Mouse (Mus musculus): ENCODE measurements around the gene Olfr356. TPM values are rescaled to one million over a fixed set of nuclear protein-coding genes. Genes with fewer than 3 reads are reported as not detected.

Olfr356 gene
- not detected for total RNA-seq (2021)
- long read RNA-seq, experiment 1: 0 reads
- long read RNA-seq, experiment 2: 0 reads

DNA sequence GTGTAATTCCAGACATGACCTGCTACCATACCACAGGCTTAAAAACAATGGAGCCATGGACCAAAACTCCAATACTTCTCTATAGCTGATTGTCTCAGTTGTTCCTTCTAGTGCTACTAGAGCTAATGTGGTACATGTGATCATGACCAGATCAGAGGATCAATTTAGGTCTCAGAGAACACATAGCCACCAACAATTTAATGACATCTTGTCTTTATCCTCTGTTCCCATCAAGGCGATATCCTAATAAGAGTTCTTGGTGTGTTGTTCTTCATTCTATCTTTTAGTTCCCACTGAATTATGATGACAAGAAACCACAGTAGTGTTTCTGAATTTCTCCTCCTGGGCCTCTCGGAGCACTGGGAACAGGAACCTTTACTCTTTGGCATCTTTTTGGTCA is at the start of gene Olfr356:
Gene Olfr356, plus strand, starts transcription at position 301 of the 400 bp plus-strand sequence.
- DNase-seq: no peak

- no peak for DNase-seq
Measured at GRCm38 (mm10) chr2:36892836-36893235, 44.1 kb upstream of the Olfr356 start, which contains the start of gene Olfr353. Olfr353 (minus strand) TSS chr2:36892936.

GRCm38 (mm10) chr2:36897114-36897513 is 39.8 kb upstream of the Olfr356 start:
- DNase-seq: no peak

DNA sequence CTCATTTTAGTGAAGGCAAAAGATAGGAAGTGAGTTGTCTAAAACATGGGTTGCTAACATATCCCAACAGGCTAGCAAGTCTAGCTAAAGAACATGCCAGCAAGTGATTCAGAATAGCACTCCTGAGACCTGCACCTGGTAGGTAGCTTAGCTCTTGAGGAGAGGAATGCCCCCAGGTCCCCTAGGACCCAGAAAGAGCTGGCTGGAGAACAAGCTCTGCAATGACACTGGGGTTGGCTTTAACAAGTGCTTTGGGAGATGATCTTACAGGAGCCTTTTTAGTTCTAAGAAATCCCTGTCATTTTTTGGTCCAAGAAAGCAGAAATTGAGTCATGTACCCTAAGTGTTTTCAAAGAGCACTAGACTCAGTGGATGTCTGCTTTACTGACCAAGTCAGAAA is 31.5 kb upstream of the Olfr356 start, which contains the start of gene Olfr354:
Gene Olfr354, plus strand, starts transcription at position 301 of the 400 bp plus-strand sequence.
- no peak for DNase-seq

DNA sequence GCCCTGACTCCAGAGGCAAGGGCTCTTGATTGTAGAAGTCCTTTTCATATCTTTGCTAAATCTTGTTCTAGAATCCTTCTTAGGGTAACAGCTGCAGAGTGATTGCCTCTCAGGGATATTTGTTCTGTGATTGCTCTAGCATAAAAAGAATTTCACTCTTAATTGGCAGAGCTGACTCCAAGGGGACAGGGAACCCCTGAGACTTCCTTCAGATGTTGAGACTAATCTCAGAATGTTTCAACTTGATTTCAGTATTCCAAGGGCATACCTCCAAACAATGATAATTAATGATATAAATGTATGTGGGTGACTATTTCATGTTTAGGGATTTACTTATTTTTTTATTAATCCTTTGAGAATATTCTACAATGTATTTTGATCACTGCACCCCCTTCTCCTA is 8.1 kb upstream of the Olfr356 start, which contains the start of gene Olfr355:
Gene Olfr355, minus strand, starts transcription at position 101 of the 400 bp plus-strand sequence.
- no peak for DNase-seq

Other genes with a start within 250 kb of the Olfr356 start
- not detected for gene Olfr347, start 205.2 kb upstream of the Olfr356 start, total RNA-seq (2021)
- not detected for gene Olfr348, start 152.8 kb upstream of the Olfr356 start, total RNA-seq (2021)
- not detected for gene Olfr50, start 146.6 kb upstream of the Olfr356 start, total RNA-seq (2021)
- not detected for gene Olfr3, start 120.1 kb upstream of the Olfr356 start, total RNA-seq (2021)
- gene Olfr350, start 90.8 kb upstream of the Olfr356 start, total RNA-seq (2021): not detected
- gene Olfr351, start 74.5 kb upstream of the Olfr356 start, total RNA-seq (2021): not detected
- not detected for gene Olfr352, start 68.7 kb upstream of the Olfr356 start, total RNA-seq (2021)
- gene Olfr353, start 44.2 kb upstream of the Olfr356 start, total RNA-seq (2021): not detected
- not detected for gene Olfr354, start 31.4 kb upstream of the Olfr356 start, total RNA-seq (2021)
- not detected for gene Olfr355, start 8.2 kb upstream of the Olfr356 start, total RNA-seq (2021)
- gene Olfr357, start 56.7 kb downstream of the Olfr356 start, total RNA-seq (2021): not detected
- not detected for gene Olfr358, start 72.2 kb downstream of the Olfr356 start, total RNA-seq (2021)
- gene Olfr360, start 128.6 kb downstream of the Olfr356 start, total RNA-seq (2021): not detected
- not detected for gene Olfr361, start 152.2 kb downstream of the Olfr356 start, total RNA-seq (2021)
- not detected for gene Olfr362, start 180.8 kb downstream of the Olfr356 start, total RNA-seq (2021)
- gene Olfr364-ps1, start 202.2 kb downstream of the Olfr356 start, total RNA-seq (2021): not detected

All from gastrocnemius, postnatal 10 days (tissue).